Mouse (Mus musculus) layer of hippocampus, postnatal 10 days (tissue): ENCODE data around the gene Pi4k2b. TPM values are rescaled to one million over a fixed set of nuclear protein-coding genes. Genes with fewer than 3 reads are reported as not detected.
"Not testable (repeated sequence)": the region's sequence is repeated elsewhere in the genome, so short reads cannot be mapped to it uniquely, and the experiment has no call there.

Experiments
- DNase-seq, 2 experiments: peaks; one replicate each; pipeline ENCODE4 v3.0.0; 2021; ENCODE audit warnings: low spot score in 2 of 2
- total RNA-seq, 2 experiments: library from RNA; stranded (reverse); gene quantifications; 2 replicates each; pipeline ENCODE4 v1.2.3; 2021

The Pi4k2b gene
- total RNA-seq, 2 experiments from 2014 or later: 3.0 to 4.9 TPM

DNA sequence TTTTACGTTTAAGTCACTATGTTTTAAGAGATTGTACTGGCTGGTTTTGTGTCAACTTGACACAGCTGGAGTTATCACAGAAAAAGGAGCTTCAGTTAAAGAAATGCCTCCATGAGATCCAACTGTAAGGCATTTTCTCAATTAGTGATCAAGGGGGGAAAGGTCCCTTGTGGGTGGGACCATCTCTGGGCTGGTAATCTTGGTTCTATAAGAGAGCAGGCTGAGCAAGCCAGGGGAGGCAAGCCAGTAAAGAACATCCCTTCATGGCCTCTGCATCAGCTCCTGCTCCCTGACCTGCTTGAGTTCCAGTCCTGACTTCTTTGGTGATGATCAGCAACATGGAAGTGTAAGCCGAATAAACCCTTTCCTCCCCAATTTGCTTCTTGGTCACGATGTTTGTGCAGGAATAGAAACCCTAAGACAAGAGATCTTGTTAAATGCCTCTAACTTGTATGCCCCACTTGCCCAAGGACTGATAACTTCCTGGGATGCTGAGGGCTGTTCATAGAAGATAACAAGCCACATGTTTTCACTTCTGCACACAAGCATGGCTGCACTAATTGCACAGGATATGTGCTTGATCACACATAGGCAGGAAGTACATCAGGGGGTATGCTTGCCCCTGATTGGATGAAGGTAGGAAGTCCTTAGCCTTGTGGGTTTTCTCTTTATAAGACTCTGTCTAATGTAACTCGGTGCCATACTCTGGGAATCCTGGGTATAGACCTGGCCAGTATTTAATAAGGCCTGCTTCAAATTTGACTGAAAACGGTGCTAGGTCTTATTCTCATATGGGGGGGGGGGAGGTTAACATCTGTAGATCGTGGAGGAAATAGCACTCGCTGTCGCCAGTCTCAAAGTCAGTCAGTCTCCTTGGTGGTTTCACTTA is 35.3 kb downstream of the Pi4k2b start:
- DNase-seq: not testable (repeated sequence)

DNA sequence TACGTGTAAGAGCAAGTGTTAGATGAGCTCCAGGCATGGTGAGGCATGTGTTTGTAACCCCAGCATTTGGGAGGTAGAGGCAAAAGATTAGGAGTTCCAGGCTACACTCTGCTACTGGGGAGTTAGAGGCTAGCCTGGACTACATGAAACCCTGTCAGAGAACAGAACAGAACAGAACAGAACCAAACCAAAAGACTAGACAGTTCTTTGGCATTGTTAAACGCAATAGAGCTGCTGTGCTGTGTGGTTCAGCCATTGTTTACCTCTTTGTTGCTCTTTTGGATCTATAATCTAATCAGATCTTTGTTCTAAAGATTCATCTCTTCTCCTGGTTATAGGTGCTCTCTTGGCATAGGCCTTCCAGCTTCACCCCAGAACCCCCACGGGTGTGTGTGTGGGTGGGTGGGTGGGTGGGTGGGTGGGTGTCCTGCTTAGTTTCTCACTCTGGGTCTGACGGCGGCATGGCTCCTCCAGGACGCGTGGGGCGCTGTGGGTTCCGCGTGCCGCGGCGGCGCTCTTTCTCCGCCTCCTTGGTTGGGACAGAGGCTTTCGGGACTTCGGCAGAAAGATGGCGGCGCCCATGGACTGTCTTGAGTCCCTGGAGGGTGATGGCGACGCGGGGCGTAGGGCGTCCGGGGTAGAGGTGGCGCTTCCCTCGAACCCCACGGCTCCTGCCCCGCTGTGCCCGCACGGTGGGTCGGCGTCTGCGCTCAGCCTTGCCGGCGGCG is 41.3 kb downstream of the Pi4k2b start:
- DNase-seq: peak; percentile 89 to 92

DNA sequence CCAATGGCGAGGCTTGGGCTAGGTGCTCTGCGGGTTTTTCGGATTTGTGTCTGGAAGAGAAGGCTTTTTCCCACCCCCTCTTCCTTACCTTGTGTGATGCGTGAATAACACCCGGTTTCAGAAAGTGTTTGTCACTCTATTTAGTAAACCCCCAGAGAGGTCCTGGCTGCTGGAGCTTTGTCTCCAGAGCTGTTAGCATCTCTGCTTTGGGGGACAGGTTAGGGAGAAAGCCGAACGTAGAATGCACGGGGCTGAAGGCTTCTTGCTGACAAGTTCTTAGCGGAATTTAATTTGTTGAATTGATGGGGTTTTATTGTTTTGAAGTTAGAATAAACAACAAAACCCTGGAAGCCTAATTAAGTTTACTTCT is 41.9 kb downstream of the Pi4k2b start:
- no peak for DNase-seq

DNA sequence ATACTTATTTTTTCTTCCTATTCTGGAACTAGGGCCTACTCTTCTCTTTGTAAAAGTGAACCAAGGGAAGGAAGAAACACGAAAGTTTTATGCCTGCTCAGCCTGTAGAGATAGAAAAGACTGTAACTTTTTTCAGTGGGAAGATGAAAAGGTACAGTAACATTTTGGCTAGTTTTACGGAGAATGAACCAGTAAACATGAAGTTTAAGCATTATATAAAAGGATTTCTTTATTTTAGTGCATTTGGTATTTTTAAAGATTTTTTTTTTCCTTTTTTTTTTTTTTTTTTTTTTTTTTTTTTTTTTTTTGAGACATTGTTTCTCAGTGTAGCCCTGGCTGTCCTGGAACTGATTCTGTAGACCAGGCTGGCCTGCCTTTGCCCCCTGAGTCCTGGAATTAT is 42.6 kb downstream of the Pi4k2b start:
- no peak for DNase-seq

DNA sequence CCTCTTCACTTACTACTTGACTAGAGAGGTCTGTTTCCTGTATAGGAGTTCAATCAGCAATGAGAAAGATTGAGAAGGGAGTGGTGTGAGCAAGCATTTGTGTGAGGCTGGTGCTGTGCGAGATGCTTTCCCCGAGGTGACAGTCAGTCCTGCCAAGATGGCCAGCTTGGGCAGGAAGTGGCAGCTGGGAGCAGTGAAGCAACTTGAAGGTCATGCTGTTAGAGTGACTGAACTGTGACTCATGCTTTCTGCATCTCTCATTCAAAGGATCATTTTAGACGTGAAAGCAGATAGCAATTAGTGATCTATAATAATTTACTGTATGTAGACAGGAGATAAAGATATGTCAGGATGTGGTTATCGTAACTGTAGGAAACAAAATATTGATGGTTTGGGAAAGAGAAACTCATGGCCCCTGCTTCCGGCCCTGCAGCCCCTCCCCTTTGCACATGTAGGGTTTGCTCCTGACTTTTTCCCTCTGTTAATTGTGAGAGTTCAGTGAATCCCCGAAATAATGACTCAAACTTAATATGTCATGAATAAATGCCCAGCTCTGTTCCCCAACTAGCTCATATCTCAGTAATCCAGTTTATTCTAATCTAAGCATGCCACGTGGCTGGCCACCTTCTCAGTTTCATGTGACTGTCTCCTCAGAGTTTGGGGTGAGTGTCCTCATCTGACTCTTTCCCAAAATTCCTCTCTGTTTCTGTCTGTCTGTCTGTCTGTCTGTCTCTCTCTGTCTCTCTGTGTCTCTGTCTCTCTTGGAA is 45.4 kb downstream of the Pi4k2b start:
- DNase-seq: no peak

DNA sequence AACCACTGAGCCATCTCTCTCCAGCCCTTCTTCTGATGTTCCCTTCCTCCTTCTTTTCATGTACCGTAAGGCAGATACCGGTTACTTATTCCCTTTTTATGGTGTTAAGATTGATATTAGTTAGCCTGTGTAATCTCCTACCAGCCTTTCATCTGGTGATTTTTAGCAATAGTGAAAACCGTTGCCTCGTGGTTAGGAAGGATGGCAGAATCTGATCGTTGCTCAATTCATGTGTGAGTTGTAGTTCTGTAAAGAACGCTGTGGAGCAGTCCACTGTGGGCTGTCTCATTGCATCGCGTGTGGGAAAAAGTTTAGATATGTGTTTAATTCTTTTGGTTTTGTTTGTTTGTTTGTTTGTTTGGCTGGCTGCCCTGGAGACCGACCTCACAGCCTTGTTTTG is 51.9 kb downstream of the Pi4k2b start:
- DNase-seq: no peak

DNA sequence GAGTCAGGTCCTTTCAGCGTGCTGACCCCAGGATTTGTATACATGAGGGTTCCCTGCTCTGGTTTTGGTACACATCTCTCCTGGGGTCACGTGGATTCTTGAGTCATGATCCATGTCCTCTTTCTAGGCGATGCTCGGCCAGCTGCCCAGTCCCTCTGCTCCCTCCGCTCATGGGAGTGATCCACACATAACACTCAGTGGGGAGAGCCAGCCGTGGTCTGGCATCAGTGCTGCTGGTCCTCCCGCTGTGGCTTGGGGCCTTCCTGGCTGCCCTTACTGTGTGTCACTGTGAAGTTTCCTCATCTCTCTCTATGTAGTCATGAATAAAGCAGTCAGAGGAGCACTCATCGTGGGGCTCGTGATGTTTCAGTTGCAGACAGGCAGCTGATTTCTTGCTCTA is 52.7 kb downstream of the Pi4k2b start:
- no peak for DNase-seq

DNA sequence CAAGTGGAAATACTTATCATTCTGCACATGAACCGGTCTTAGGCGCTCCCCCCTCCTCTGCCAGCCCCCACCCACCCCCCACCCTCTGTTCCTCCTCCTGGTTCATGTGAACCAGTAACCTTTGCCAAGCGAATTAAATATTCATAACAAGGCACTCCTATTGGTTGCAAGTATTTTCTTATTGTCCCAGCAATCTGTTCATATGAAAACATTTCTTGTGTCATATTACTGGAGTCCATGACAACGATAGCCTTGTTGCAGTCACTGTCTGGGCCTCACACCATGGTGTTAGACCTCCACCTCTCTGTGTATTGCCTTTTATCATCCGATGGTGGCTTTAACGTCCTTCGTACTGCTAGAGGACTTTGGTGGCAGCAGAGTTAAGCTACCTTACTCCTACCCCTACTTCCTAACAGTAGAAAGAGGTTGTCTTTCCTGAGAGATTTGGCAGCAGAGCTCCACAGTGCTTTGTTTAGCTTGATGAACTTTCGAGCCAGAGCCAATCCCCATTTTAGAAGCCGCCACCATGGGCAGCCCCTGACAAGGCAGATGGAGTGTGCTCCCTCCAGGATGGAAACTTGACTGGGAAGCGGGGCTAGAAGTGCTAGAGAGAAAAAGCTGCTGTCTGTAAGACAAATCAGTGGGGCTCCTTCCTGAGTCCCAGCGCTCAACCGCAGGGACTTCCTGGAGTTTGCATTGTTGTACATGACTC is 58.1 kb downstream of the Pi4k2b start:
- no peak for DNase-seq

DNA sequence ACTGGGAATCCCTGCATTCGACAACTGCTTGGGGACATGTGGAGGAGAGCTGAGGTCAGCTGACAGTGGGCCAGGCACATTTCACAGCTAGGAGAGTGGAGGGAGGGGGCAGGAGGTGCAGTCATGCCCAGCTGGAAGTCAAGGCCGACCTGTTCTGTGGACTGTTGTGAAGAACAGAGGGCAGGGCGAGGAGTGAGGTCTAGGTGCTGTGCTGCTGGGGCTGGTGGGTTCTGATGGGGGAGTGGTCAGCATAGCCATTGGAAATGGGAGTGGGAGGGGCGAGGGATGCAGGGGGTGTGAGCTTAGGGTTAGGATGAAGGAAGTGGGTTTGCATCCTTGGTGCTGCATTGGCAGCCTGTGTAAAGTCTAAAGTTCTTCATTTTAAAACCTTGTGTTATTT is 64.4 kb downstream of the Pi4k2b start:
- no peak for DNase-seq

DNA sequence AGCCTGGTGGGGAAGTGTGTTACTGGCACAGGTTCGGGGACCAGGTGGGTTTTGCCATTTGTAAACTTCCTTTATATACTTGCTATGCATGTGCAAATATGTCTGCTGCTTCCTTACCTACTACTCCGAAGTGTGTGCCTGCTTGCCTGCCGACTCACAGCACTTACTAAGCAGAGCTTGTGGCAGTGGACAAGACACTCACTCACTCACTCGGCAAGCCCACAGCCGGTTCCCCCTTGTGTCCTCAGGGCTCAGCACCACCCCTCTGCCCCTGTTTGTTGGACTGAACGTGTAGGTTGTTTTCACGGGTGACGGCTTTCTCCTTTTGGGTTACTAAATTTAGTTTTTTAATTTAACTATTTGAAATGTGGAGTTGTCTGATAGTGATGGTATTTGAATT is 65.0 kb downstream of the Pi4k2b start:
- no peak for DNase-seq

DNA sequence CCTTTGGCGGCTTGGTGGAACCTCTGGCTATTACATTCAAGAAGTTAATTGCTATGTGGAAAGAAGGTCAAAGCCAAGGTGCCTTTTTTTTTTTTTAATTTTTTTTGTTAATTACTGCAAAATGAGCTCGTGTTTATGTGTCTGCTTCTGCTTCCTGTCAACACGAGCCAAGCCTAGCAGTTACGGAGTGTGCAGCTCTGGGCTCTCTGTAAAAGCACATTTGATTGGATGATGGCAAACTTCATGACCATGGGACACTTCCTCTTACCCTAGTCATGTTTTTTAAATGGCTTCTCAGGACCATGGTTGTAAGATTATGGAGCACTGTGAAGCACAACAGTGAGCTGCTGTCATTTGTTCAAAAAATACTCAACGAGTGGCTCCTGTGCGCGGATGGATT is 65.7 kb downstream of the Pi4k2b start:
- DNase-seq: no peak

DNA sequence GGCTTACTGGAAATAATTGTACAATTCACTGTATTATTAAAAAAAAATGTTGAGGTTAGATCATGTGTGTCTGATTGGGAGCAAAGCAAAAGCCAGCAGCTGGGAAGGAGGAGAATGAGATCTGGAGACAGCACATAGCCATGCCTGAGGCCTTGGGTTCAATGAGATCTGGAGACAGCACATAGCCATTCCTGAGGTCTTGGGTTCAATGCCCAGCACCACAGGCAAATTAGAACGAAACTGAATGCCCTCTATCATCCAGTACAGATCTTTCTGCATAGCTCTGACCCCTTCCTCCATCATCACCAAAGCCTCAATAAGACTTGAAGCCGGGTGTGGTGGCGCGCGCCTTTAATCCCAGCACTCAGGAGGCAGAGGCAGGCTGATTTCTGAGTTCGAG is 69.1 kb downstream of the Pi4k2b start:
- no peak for DNase-seq

DNA sequence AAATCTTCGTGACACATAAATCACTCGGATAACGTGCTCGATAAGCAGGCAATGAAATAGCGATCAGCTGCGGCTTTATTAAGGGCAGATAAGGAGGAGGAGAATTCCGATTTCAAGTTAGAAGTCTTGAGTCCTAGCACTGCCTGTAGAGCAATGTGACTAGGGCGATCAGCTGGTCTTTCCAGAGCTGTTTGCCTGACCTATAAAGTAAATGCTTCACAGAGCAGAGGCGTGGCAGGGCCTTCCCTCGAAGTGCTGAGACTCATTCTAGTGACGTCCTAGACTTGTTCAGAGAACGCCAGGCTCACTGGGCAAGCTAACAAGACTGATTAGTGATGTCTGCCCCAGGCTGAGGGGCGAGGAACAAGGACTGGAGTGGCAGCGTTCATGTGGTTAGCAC is 69.7 kb downstream of the Pi4k2b start:
- no peak for DNase-seq

DNA sequence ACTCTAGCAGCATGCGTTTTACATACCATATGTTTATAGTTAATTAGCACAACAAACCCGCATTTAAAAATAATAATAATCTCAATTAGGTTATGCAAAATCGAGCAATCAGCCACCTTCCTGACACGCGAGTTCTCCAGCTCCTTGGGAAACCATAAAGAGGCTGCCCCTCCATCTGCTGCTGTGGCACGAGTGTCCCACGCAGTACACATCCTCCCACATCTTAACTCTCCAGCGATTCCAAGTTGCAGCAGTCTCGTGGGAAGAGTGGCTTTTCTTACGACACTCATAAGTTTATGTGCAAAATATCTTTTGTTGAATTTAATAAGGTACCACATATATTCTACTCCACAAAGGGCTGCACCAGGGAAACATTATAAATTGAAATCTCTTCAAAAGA is 71.1 kb downstream of the Pi4k2b start:
- DNase-seq: no peak

DNA sequence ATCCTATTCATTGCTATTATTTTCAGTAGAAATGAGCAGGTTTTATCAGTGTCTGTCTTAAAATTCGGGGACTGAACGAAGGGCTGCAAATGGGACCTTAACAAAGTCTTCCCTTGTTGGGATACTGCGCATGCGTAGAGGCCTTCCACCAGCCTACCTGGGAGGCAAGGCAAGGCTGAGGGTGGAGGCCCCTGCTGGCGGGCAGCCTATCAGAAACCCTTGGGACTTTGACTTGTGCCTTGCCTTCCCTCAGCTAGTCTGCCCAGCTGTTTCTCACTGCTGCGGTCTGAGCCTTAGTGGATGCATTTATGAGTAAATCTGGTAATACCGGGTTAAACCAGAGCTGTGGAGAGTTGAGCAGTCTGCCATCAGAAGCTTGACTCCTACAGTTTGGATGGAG is 71.9 kb downstream of the Pi4k2b start:
- no peak for DNase-seq

DNA sequence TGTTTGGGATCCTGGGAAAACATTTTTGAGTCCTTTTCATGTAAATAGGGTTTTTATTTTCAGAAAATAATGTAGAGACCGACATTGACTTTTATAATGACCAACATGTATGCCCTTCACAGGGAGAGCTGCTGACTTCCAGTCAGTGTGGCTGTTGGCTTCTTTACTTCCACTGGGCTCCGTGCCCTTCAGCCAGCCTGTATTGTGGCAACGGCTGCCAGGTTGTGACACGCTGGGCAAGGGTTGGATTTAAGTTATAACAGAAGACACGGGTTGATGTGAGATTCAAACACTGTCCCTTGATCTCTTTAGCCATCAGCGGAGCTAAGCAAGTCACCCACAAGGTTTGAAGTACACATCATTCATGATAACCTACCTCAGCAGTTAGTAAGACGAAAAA is 77.3 kb downstream of the Pi4k2b start:
- DNase-seq: no peak

Other genes with a start within 250 kb of the Pi4k2b start
- gene Lgi2, start 175.1 kb upstream of the Pi4k2b start, total RNA-seq: 10 to 100 TPM; 36.2 to 40.3 TPM
- 10 to 100 TPM; 10.0 to 10.6 TPM for gene Sepsecs, start 71.9 kb upstream of the Pi4k2b start, total RNA-seq
- gene Zcchc4, start 33.8 kb downstream of the Pi4k2b start, total RNA-seq: 1 to 10 TPM; 9.4 to 9.8 TPM
- gene Anapc4, start 92.4 kb downstream of the Pi4k2b start, total RNA-seq: 10 to 100 TPM; 90.7 to 92.6 TPM